Mouse (Mus musculus): ENCODE measurements around the gene Pdzrn4.

DNA sequence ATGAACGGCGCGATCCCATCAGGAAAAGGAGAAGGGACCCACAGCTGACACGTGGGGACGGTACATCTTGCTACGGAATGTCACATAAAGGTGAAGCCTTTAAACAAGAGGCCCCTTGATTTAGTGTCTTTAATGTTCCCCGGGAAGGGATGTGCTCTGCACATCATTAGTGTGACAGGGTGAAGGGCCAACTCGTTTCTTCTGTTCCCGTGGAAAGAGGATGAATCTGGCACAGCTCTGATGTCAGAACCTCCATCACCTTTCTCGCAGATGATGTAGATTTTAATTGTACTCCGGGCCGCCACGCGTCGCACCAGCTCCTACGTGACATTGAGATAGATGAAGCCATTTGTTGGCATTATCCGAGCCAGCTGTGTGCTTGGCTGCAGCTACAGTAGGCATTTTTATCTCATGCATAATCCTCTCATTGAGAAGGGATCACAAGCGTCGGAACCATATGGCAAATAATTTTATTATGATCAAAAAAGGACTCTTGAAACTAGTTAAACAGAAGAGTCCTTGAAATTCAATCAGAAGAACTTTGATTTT, 124.1 kb downstream of the Pdzrn4 start:
- TF ChIP-seq GATA1 (IDR thresholded peaks at IDR 0.05; ENCODE audit: borderline replicate concordance, low read length) (no peak), FLI1 (IDR thresholded peaks at IDR 0.05; ENCODE audit: low read length) (no peak)

Data from megakaryocyte, embryonic 14.5 days (primary cell).